Mouse (Mus musculus) midbrain, embryonic 11.5 days (tissue): ENCODE results near the gene Zfp971. TPM values are rescaled to one million over a fixed set of nuclear protein-coding genes. Genes with fewer than 3 reads are reported as not detected.

Experiments
- polyA plus RNA-seq: library from polyadenylated mRNA; unstranded; fragments of >200 nt; fragmentation: Nextera tagmentation; extraction: Ambion mirVana; gene quantifications from 2 replicates; pipeline ENCODE4 v1.2.1, GENCODE M21; 2014

Gene Zfp971
- polyA plus RNA-seq, 1 experiment from 2014 or later = 15.0 TPM

Other genes with a start within 250 kb of the Zfp971 start
- gene Gm14325, start 182.9 kb upstream of the Zfp971 start, polyA plus RNA-seq = 45.5 and 49.3 TPM in 2 replicates
- 1.3 and 2.6 TPM in 2 replicates for gene Gm14327, start 126.2 kb upstream of the Zfp971 start, polyA plus RNA-seq
- 0.36 and 1.1 TPM in 2 replicates for gene Zfp972, start 97.7 kb upstream of the Zfp971 start, polyA plus RNA-seq
- gene Gm14326, start 66.0 kb upstream of the Zfp971 start, polyA plus RNA-seq = 16.7 and 18.3 TPM in 2 replicates
- 16.3 and 17.6 TPM in 2 replicates for gene Zfp931, start 55.2 kb downstream of the Zfp971 start, polyA plus RNA-seq
- gene Phactr3, start 95.7 kb downstream of the Zfp971 start, polyA plus RNA-seq = 11.7 and 13.9 TPM in 2 replicates